Mouse (Mus musculus) hindbrain, embryonic 15.5 days (tissue): ENCODE data around the gene Plscr4. TPM values are rescaled to one million over a fixed set of nuclear protein-coding genes. Genes with fewer than 3 reads are reported as not detected.

Source experiments
- ATAC-seq: fragments of 200-750 bp; cut with Nextera tagmentation; 2 replicates; pipeline ENCODE4 v1.8.0; 2017; ENCODE audit warnings: low read depth, moderate number of reproducible peaks, moderate TSS enrichment; ENCODE audit not compliant: low FRiP score
- H3K27ac ChIP-seq: fragments of 300-500 bp; sonication (generic); replicated peaks from 2 replicates; pipeline ENCODE4 v1.5.1; 2015; ENCODE audit warnings: mild to moderate bottlenecking, inconsistent platforms
- H3K27me3 ChIP-seq: fragments of 300-500 bp; sonication (generic); 2 replicates; pipeline ENCODE4 v1.6.1; 2015; ENCODE audit warnings: control low read depth, inconsistent platforms
- H3K36me3 ChIP-seq: fragments of 300-500 bp; sonication (generic); 2 replicates; pipeline ENCODE4 v1.6.1; 2015; ENCODE audit warnings: control low read depth, inconsistent platforms
- H3K4me1 ChIP-seq: fragments of 300-500 bp; sonication (generic); replicated peaks from 2 replicates; pipeline ENCODE4 v1.6.1; 2015; ENCODE audit warnings: control low read depth, inconsistent platforms
- H3K4me2 ChIP-seq: fragments of 300-500 bp; sonication (generic); 2 replicates; pipeline ENCODE4 v1.6.1; 2015; ENCODE audit warnings: moderate library complexity, mild to moderate bottlenecking, inconsistent platforms
- H3K4me3 ChIP-seq: fragments of 300-500 bp; sonication (generic); 2 replicates; pipeline ENCODE4 v1.5.1; 2015; ENCODE audit warnings: mild to moderate bottlenecking, inconsistent platforms
- H3K9ac ChIP-seq: fragments of 300-500 bp; sonication (generic); 2 replicates; pipeline ENCODE4 v1.6.1; 2015; ENCODE audit warnings: inconsistent platforms
- H3K9me3 ChIP-seq: fragments of 300-500 bp; sonication (generic); 2 replicates; pipeline ENCODE4 v1.6.1; 2016; ENCODE audit warnings: control low read depth, inconsistent platforms
- WGBS: fragments of 180-500 bp; shearing (Covaris S2); methylation state at CpG from one replicate; pipeline ENCODE4 v1.1.7; 2015; 5-methylcytosine and 5-hydroxymethylcytosine counted together
- polyA plus RNA-seq: library from polyadenylated mRNA; unstranded; fragments of >200 nt; fragmentation: Nextera tagmentation; extraction: Ambion mirVana; gene quantifications from 2 replicates; pipeline ENCODE4 v1.2.1, GENCODE M21; 2015

Gene Plscr4
- polyA plus RNA-seq, 1 experiment from 2014 or later: 2.2 TPM

GRCm38 (mm10) chr9:92520751-92521150 lies 63.6 kb downstream of the Plscr4 start:
- Histone ChIP-seq H3K9me3 (peaks cover 4% of the 10 kb centered on the region; the same call in 1 of the 2 replicates), H3K27me3 (no peaks in the 10 kb centered on the region), H3K36me3 (no peaks in the 10 kb centered on the region), H3K27ac (no peak overlapping the region), H3K9ac (no peak overlapping the region), H3K4me2 (no peak overlapping the region), H3K4me3 (no peak overlapping the region), H3K4me1 (no peaks in the 10 kb centered on the region)
- ATAC-seq: no peak
- WGBS: 94% methylated on average over 10 of the region's 10 CpGs

DNA sequence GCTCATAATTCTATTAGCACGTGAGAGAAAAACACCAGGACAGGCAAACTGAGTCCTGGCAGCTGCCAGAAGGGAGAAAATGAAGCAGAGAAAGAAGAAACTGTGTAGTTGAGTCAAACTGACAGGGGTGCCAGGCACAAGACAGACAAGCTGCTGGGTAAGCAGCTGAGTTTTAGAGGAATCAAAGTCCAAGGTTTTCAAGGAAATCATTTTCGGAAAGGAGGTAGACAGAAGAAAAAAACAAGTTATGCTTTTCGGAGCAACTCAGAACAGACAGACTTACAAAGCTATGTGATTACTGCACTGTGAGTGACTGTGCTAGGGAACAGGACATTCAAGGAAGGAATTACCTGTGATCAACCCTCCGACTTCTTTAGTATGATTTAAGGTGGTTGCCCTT lies 67.3 kb downstream of the Plscr4 start:
- no peaks in the 10 kb centered on the region for H3K36me3 ChIP-seq
- no peak overlapping the region for H3K27ac ChIP-seq
- no peak overlapping the region for H3K4me2 ChIP-seq
- 84% methylated on average over 4 of the region's 4 CpGs for WGBS
- H3K9ac ChIP-seq: no peak overlapping the region
- H3K27me3 ChIP-seq: no peaks in the 10 kb centered on the region
- no peaks in the 10 kb centered on the region for H3K9me3 ChIP-seq
- no peak for ATAC-seq
- H3K4me3 ChIP-seq: no peak overlapping the region
- no peaks in the 10 kb centered on the region for H3K4me1 ChIP-seq

DNA sequence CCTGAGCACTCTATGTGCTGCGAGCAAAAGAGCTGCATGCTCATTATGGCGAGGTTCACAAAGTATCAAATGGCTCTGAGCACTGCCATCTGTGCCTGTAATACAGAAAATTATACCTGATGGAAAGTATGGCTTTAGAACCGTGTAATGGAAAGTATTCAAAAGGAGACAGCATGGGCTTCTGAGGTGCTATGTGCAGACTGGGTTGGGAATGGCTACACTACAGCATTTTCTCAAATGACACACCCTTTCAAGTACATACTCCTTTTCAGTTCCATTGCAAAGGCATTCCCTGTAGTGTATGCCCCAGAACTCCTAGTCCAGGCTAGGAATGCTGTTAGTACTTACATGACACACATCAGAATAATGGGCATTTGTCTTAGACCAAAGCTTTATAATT lies 72.9 kb downstream of the Plscr4 start:
- H3K9me3 ChIP-seq: no peaks in the 10 kb centered on the region
- H3K4me1 ChIP-seq: no peaks in the 10 kb centered on the region
- no peak for ATAC-seq
- no peaks in the 10 kb centered on the region for H3K36me3 ChIP-seq
- no peak overlapping the region for H3K27ac ChIP-seq
- H3K27me3 ChIP-seq: no peaks in the 10 kb centered on the region
- no peak overlapping the region for H3K4me3 ChIP-seq
- WGBS: 73% methylated on average over 3 of the region's 3 CpGs
- no peak overlapping the region for H3K4me2 ChIP-seq
- no peak overlapping the region for H3K9ac ChIP-seq

DNA sequence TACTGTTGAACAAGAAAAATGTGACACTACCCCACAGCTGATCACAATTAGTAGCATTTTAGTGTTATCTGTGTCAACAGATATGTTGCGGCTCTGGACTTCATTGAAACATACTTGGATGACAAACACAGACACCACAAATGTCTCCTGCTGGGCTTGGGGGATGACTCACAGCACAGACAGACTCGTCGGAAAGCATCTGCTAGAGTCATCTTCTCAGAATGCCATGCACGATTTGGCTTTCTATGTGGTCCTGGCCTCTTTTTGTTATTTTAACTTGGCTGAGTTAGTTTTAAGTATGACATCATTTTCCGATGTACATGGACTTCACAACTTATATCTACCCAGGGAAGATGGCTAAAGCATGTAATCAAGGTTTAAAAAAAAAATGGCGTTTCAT lies 80.6 kb downstream of the Plscr4 start:
- H3K9me3 ChIP-seq: no peaks in the 10 kb centered on the region
- H3K9ac ChIP-seq: no peak overlapping the region
- no peaks in the 10 kb centered on the region for H3K27me3 ChIP-seq
- peaks cover 3% of the 10 kb centered on the region for H3K4me1 ChIP-seq
- no peak overlapping the region for H3K4me3 ChIP-seq
- no peak overlapping the region for H3K4me2 ChIP-seq
- ATAC-seq: no peak
- WGBS: 66% methylated on average over 6 of the region's 6 CpGs
- H3K27ac ChIP-seq: no peak overlapping the region
- no peaks in the 10 kb centered on the region for H3K36me3 ChIP-seq

GRCm38 (mm10) chr9:92538216-92538615 lies 81.0 kb downstream of the Plscr4 start:
- no peak overlapping the region for H3K4me2 ChIP-seq
- H3K9ac ChIP-seq: no peak overlapping the region
- no peak overlapping the region for H3K27ac ChIP-seq
- no peaks in the 10 kb centered on the region for H3K36me3 ChIP-seq
- ATAC-seq: no peak
- H3K4me1 ChIP-seq: peaks cover 7% of the 10 kb centered on the region
- H3K4me3 ChIP-seq: no peak overlapping the region
- H3K27me3 ChIP-seq: no peaks in the 10 kb centered on the region
- WGBS: 61% methylated on average over 6 of the region's 6 CpGs
- H3K9me3 ChIP-seq: no peaks in the 10 kb centered on the region

Other genes with a start within 250 kb of the Plscr4 start
- gene Plscr1, start 207.6 kb upstream of the Plscr4 start, polyA plus RNA-seq: 9.5 and 10.0 TPM in 2 replicates
- gene Plscr2, start 181.8 kb upstream of the Plscr4 start, polyA plus RNA-seq: 1.2 and 1.4 TPM in 2 replicates
- gene 1700057G04Rik, start 148.0 kb upstream of the Plscr4 start, polyA plus RNA-seq: not detected in 2 replicates
- gene Plod2, start 84.8 kb downstream of the Plscr4 start, polyA plus RNA-seq: 12.0 and 13.8 TPM in 2 replicates